Mouse (Mus musculus): ENCODE data around the gene Ptch2. TPM values are rescaled to one million over a fixed set of nuclear protein-coding genes. Genes with fewer than 3 reads are reported as not detected.

Ptch2 gene
- polyA plus RNA-seq (2014; fragmentation: Illumina TruSeq; extraction: RNeasy Lipid Tissue Mini Kit (QIAGEN cat#74804); ENCODE audit: low read depth, low replicate concordance), result not detected

GRCm38 (mm10) chr4:117095551-117096452, at the start of gene Ptch2:
Gene Ptch2, plus strand, starts transcription at chr4:117096075.

GRCm38 (mm10) chr4:117125348-117125909, 29.6 kb downstream of the Ptch2 start, which contains the start of gene Btbd19:
Gene Btbd19, minus strand, starts transcription at chr4:117125725.

GRCm38 (mm10) chr4:117126675-117127290, 30.9 kb downstream of the Ptch2 start, which contains the start of gene Tctex1d4:
Gene Tctex1d4, plus strand, starts transcription at chr4:117126794.

DNA sequence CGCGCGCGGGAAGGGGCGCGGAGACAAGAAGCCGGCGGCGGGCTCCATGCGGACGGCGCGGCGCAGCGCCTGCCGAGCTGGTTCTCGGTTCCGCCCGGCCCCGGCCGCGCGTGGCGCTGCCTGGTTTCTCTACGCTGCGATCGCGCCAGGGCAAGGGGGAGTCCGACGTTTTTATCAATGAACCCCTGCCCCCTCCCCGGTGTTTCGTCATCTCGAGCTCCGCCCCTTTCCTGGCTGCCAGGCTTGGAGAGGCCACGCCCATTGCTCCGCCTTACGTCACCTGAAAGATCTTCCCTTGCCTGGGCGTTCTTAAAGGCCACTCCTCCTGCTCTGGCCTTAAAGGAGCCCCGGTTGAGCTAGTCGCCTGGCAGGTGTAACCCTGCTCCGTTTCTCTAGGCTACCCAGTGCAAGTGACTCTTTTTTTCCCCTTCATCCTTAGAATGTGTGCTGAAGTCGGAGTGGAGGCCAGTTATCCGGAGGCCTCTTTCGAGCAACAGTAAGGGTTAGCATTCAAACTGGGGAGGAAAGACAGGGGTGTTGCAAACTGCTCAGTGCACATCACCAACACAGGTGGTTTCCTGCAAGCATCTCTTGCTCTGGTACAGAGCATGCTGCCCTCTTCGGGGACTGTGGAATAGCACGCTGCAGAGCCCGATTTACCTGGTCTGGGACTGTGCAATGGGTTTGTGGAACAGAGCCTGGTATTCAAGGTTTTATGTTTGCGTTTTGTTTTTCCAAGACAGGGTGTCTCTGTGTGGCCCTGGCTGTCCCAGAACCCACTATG, 38.1 kb downstream of the Ptch2 start, which contains the start of gene Plk3:
Gene Plk3 (minus strand): TSS at position 147 of the 784 bp plus-strand sequence.

DNA sequence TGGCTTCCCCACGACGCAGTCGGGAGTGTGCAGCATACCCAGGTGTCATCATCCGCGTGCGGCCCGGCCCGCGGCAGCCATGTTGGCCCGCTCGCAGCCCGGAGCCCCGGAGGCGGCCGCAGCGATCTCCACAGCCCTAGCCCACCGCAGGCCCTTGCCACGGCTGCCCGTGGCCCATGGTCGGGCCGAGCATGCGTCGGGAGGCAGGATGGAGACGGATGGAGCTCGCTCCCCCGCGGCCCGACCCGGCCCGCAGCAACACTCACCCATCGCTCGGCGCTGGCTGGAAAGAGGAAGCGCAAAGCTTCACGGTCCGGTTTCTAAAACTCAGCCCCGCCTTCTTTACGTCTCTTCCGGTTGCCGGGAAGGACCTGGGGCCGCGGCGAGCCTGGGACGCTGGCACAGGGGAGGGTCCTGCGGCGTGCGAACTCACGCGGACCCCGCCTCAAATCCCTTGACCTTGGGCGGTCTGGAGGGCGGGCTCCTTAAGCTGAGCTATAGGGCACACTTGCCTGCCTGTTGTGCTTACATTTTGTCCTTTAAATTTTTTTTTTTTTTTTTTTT, 60.0 kb downstream of the Ptch2 start, which contains the start of gene Rps8:
Gene Rps8 (minus strand): TSS at position 452 of the 564 bp plus-strand sequence.

Other genes with a start within 250 kb of the Ptch2 start
- gene Zswim5, start 218.7 kb upstream of the Ptch2 start, polyA plus RNA-seq (2014; fragmentation: Illumina TruSeq; extraction: RNeasy Lipid Tissue Mini Kit (QIAGEN cat#74804); ENCODE audit: low read depth, low replicate concordance), result 2.4 TPM
- 7.3 TPM for gene Urod, start 101.7 kb upstream of the Ptch2 start, polyA plus RNA-seq (2014; fragmentation: Illumina TruSeq; extraction: RNeasy Lipid Tissue Mini Kit (QIAGEN cat#74804); ENCODE audit: low read depth, low replicate concordance)
- 15.8 TPM for gene Hectd3, start 100.8 kb upstream of the Ptch2 start, polyA plus RNA-seq (2014; fragmentation: Illumina TruSeq; extraction: RNeasy Lipid Tissue Mini Kit (QIAGEN cat#74804); ENCODE audit: low read depth, low replicate concordance)
- 14.4 TPM for gene Eif2b3, start 76.7 kb upstream of the Ptch2 start, polyA plus RNA-seq (2014; fragmentation: Illumina TruSeq; extraction: RNeasy Lipid Tissue Mini Kit (QIAGEN cat#74804); ENCODE audit: low read depth, low replicate concordance)
- gene Btbd19, start 29.6 kb downstream of the Ptch2 start, polyA plus RNA-seq (2014; fragmentation: Illumina TruSeq; extraction: RNeasy Lipid Tissue Mini Kit (QIAGEN cat#74804); ENCODE audit: low read depth, low replicate concordance), result 2.7 TPM
- gene Tctex1d4, start 30.7 kb downstream of the Ptch2 start, polyA plus RNA-seq (2014; fragmentation: Illumina TruSeq; extraction: RNeasy Lipid Tissue Mini Kit (QIAGEN cat#74804); ENCODE audit: low read depth, low replicate concordance), result not detected
- gene Plk3, start 37.9 kb downstream of the Ptch2 start, polyA plus RNA-seq (2014; fragmentation: Illumina TruSeq; extraction: RNeasy Lipid Tissue Mini Kit (QIAGEN cat#74804); ENCODE audit: low read depth, low replicate concordance), result 2.1 TPM
- 161 TPM for gene Rps8, start 60.2 kb downstream of the Ptch2 start, polyA plus RNA-seq (2014; fragmentation: Illumina TruSeq; extraction: RNeasy Lipid Tissue Mini Kit (QIAGEN cat#74804); ENCODE audit: low read depth, low replicate concordance)
- 2.1 TPM for gene Kif2c, start 86.6 kb downstream of the Ptch2 start, polyA plus RNA-seq (2014; fragmentation: Illumina TruSeq; extraction: RNeasy Lipid Tissue Mini Kit (QIAGEN cat#74804); ENCODE audit: low read depth, low replicate concordance)
- gene Tmem53, start 155.9 kb downstream of the Ptch2 start, polyA plus RNA-seq (2014; fragmentation: Illumina TruSeq; extraction: RNeasy Lipid Tissue Mini Kit (QIAGEN cat#74804); ENCODE audit: low read depth, low replicate concordance), result 0.57 TPM
- gene Armh1, start 156.1 kb downstream of the Ptch2 start, polyA plus RNA-seq (2014; fragmentation: Illumina TruSeq; extraction: RNeasy Lipid Tissue Mini Kit (QIAGEN cat#74804); ENCODE audit: low read depth, low replicate concordance), result not detected

Data from sigmoid colon, adult 10 weeks (tissue).